Comparison of ENCODE assay signal across 12 mouse cellular contexts in the genomic region with DNA sequence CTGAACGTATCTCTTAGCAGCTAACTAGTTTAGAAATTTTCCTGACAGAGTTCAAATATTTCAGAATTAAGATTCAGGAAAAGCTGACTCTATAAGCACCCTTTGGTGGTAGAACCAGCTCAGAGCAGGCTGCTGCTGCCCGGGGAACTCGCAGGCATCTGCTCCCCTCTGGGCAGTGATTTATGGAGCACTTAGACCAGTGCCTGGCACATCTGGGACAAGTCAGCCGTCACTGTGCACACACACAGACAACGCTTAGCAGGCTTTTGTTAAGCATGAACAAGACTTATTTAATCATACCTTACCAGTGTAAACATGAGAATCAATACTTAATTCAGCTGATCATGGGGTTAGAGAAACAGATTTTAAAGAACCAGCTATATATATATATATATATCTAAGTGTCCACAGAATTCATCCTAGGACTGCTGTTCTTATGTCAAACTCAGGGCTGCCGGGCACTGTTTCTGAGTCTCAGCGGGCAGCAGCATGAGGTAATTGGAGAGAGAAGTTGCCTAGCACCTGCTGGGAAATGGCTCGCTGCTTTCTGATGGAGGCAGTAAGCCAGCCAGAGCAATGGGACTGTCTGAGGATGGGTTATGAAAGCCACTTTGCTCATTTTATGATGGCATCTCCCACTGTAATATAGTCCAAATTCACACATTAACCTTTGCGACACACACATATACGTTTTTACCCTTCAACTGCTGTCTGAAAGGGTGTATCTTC. TPM values are rescaled to one million over a fixed set of nuclear protein-coding genes. Genes with fewer than 3 reads are reported as not detected.
DNase-seq lines count a peak whose midpoint lies in the region; ATAC-seq and TF ChIP-seq lines count a peak whose summit lies in the region.
"Had no signal": no experiment of that assay in that cellular context is flagged by ENCODE, and none has a peak within 500 bp of the region (broad histone marks: within the 10 kb centered on the region; RNA-seq: fewer than 3 reads in every experiment).

No protein-coding gene starts in this region.

- no peak overlapping the region for H3K4me3 ChIP-seq in kidney, embryonic 14.5 days (ENCODE audit: low read length)
- no peak overlapping the region for H3K4me3 ChIP-seq in kidney, adult 2 months (ENCODE audit: insufficient read depth, low read depth, low read length)
- no peak overlapping the region for H3K4me3 ChIP-seq in midbrain, postnatal 0 days (ENCODE audit: low read depth, low read length)
- H3K4me3 ChIP-seq in gastrocnemius, adult 2 months, result no peak overlapping the region

- peak; percentile 75; the same call in 1 of the 2 replicates for ATAC-seq in kidney, embryonic 14.5 days (ENCODE audit: low FRiP score, low TSS enrichment)
- no peak for ATAC-seq in midbrain, postnatal 0 days (ENCODE audit: low FRiP score)

- H3K36me3 ChIP-seq in kidney, embryonic 14.5 days (ENCODE audit: control insufficient read depth, insufficient read depth, low read length), result no peaks in the 10 kb centered on the region
- H3K36me3 ChIP-seq in kidney, adult 2 months (ENCODE audit: control insufficient read depth, insufficient read depth, low read length), result no peaks in the 10 kb centered on the region
- H3K36me3 ChIP-seq in midbrain, postnatal 0 days (ENCODE audit: insufficient read depth, low read length), result no peaks in the 10 kb centered on the region

- TF ChIP-seq CTCF in kidney, adult 2 months (conservative IDR thresholded peaks at IDR 0.05; ENCODE audit: insufficient read depth, insufficient read length, low read depth, low read length), result no peak
- no peak for TF ChIP-seq CTCF in midbrain, postnatal 0 days (IDR thresholded peaks at IDR 0.05)
- no peak for TF ChIP-seq CTCF in gastrocnemius, adult 2 months (IDR thresholded peaks at IDR 0.05)

- WGBS in kidney, embryonic 14.5 days, result 37% methylated on average over 10 of the region's 10 CpGs
- whole genome bisulfite sequencing in kidney, adult 2 months, result 35% methylated on average over 10 of the region's 10 CpGs
- WGBS in midbrain, postnatal 0 days, result 48% methylated on average over 10 of the region's 10 CpGs

- no peak overlapping the region for H3K9ac ChIP-seq in kidney, embryonic 14.5 days (ENCODE audit: low read depth, low read length)
- no peak overlapping the region for H3K9ac ChIP-seq in midbrain, postnatal 0 days (replicated peaks; ENCODE audit: low read length, poor library complexity, severe bottlenecking)

- intact Hi-C loops in heart, postnatal 14 days (cut with DNase I), result no loop called here
- intact Hi-C loops in gastrocnemius, adult 2 months (cut with DNase I), result no loop called here

- H3K4me1 ChIP-seq in kidney, embryonic 14.5 days (ENCODE audit: control insufficient read depth, insufficient read depth, low read length), result no peaks in the 10 kb centered on the region
- H3K4me1 ChIP-seq in kidney, adult 2 months (ENCODE audit: control insufficient read depth, insufficient read depth, low read length), result no peaks in the 10 kb centered on the region
- peaks cover 3% of the 10 kb centered on the region; the same call in 1 of the 2 replicates for H3K4me1 ChIP-seq in midbrain, postnatal 0 days (ENCODE audit: insufficient read depth, low read length)

- DNase-seq in adrenal gland, postnatal 10 days, result peak; percentile 19
- DNase-seq in adrenal gland, adult 2 months, result no peak
- no peak for DNase-seq in kidney, adult 2 months
- DNase-seq in cerebellum, postnatal 14 days, result peak; percentile 48 to 61
- DNase-seq in midbrain, postnatal 0 days (ENCODE audit: low spot score), result peak; percentile 41
- DNase-seq in heart, postnatal 14 days, result no peak
- no peak for DNase-seq in gastrocnemius, adult 2 months
- DNase-seq: gastrocnemius, postnatal 25 days; kidney, adult 9 months; right cerebral cortex, adult 18-20 months had no signal

- no peak for TF ChIP-seq POLR2A in kidney, adult 2 months (IDR thresholded peaks at IDR 0.05; ENCODE audit: low read depth, low read length)

- no peaks in the 10 kb centered on the region; the same call in 1 of the 2 replicates for H3K27me3 ChIP-seq in kidney, embryonic 14.5 days (ENCODE audit: control insufficient read depth, insufficient read depth, low read length)
- no peaks in the 10 kb centered on the region for H3K27me3 ChIP-seq in kidney, adult 2 months (replicated peaks; ENCODE audit: control insufficient read depth, insufficient read depth, low read length)
- H3K27me3 ChIP-seq in midbrain, postnatal 0 days (ENCODE audit: insufficient read depth, low read length), result no peaks in the 10 kb centered on the region

- no peak overlapping the region for H3K4me2 ChIP-seq in kidney, embryonic 14.5 days (replicated peaks; ENCODE audit: low read depth, low read length)
- H3K4me2 ChIP-seq in midbrain, postnatal 0 days (ENCODE audit: low read depth, low read length, poor library complexity, severe bottlenecking), result no peak overlapping the region
- H3K4me2 ChIP-seq: liver, embryonic 11.5 days had no signal

- H3K27ac ChIP-seq in kidney, embryonic 14.5 days (ENCODE audit: low read depth, low read length), result no peak overlapping the region
- H3K27ac ChIP-seq in kidney, adult 2 months (ENCODE audit: insufficient read depth, low read depth, low read length), result no peak overlapping the region
- H3K27ac ChIP-seq in midbrain, postnatal 0 days (ENCODE audit: low read depth, low read length), result no peak overlapping the region
- no peak overlapping the region for H3K27ac ChIP-seq in gastrocnemius, adult 2 months

- no peaks in the 10 kb centered on the region for H3K9me3 ChIP-seq in kidney, embryonic 14.5 days (ENCODE audit: control insufficient read depth, low read length)
- H3K9me3 ChIP-seq in midbrain, postnatal 0 days (ENCODE audit: low read length), result no peaks in the 10 kb centered on the region

RNA-seq across cellular contexts. Expression of gene Tjp1, which starts 14.0 kb away (rescaled TPM):
- total RNA-seq in adrenal gland, postnatal 10 days (2021), result 100 to 1,000 TPM in 1 of 2 experiments, 10 to 100 TPM in 1; 97.0 to 117 TPM
- total RNA-seq in adrenal gland, adult 2 months (2021), result 100 to 1,000 TPM in 1 of 2 experiments, 10 to 100 TPM in 1; 61.1 to 101 TPM
- polyA plus RNA-seq in adrenal gland, adult 2 months (2012; rRNA removed), result 10.5 and 11.2 TPM in 2 replicates
- 18.9 and 21.3 TPM in 2 replicates for polyA plus RNA-seq in kidney, embryonic 14.5 days (2014; fragmentation: Nextera tagmentation; extraction: Ambion mirVana)
- 18.8 and 20.2 TPM in 2 replicates for polyA plus RNA-seq in kidney, adult 2 months (2012; rRNA removed)
- total RNA-seq in midbrain, postnatal 0 days (2014; rRNA removed), result 46.7 and 50.6 TPM in 2 replicates
- polyA plus RNA-seq in midbrain, postnatal 0 days (2015; fragmentation: Nextera tagmentation; extraction: Ambion mirVana), result 17.9 and 23.2 TPM in 2 replicates
- total RNA-seq in heart, postnatal 14 days (2021), result 100 to 1,000 TPM; 126 to 133 TPM
- 10 to 100 TPM; 21.1 to 23.8 TPM for total RNA-seq in gastrocnemius, adult 2 months (2021)

Comparison
In these comparisons a context has a peak if more than half of its experiments do, and no peak if none do; other contexts are left out.
1. DNase-seq: peak in adrenal gland, postnatal 10 days (single experiment), cerebellum, postnatal 14 days (2 of 2) and midbrain, postnatal 0 days (single experiment); none in adrenal gland, adult 2 months (single experiment), kidney, adult 2 months (single experiment), heart, postnatal 14 days (0 of 2) and gastrocnemius, adult 2 months (single experiment).